Mouse (Mus musculus): ENCODE data around the gene Hscb. TPM values are rescaled to one million over a fixed set of nuclear protein-coding genes. Genes with fewer than 3 reads are reported as not detected.

Gene Hscb
- polyA plus RNA-seq, 1 experiment from 2014 or later: 27.4 TPM

DNA sequence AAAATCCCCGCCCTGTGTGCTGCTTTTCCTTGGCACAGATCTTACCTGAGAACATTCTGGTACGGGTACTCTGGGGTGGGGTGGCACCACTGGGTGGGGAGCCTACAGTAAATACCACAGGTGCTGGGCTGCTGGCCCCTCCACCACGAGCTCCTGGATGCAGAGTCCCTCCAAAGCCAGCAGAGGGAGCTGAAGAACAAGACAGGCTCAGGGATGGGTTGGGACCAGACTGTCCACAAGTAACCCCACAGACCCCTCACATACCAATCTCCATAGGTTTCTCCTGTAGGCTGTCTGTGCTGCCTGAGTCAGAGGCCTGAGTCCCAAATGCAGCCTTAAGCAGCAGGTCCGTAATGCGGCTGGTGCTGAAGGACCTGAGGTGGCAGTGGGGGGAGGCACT lies 50.9 kb downstream of the Hscb start:
- Histone ChIP-seq H3K4me1 (no peaks in the 10 kb centered on the region), H3K36me3 (peaks cover 83% of the 10 kb centered on the region), H3K4me3 (no peak overlapping the region), H3K9me3 (no peaks in the 10 kb centered on the region), H3K27ac (no peak overlapping the region), H3K27me3 (ENCODE audit: insufficient read depth, poor library complexity, severe bottlenecking) (no peaks in the 10 kb centered on the region)
- DNase-seq (ENCODE audit: low spot score): peak; percentile 83
- 64% methylated on average over 5 of the region's 5 CpGs for WGBS

DNA sequence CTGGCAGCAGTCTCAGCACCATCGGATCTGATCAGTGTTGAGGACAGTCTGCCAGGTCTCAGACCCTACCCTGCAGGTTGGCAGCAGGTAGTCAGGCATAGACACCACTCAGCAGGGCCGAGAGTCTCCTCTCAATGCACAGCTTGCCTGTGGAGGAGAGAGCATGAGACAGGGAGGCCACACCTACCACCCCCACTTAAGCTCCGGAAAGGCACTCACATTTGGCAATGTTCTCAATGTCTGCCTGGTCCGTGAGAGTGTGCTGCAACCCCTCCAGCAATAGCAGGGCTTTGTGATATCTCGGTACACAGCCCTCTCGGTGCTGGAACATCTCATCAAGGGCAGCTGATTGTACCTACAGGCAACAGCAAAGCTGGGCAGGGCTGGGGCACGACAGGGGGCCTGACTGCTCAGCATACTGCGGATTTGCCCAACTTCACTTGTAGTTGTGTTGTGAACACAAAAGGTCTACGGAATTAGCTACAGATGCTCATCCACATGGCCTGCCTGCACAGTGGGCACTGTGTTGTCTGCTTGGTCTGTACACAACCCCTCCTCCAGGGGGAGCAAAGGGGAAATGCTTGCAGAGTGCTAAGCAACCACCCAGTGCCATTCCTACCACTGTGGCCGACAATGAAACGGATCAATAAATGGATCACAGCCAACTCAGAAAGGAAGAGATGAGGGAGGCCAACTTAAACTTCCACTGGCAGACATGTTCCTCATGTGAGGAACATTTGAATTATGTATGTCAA lies 53.3 kb downstream of the Hscb start:
- WGBS: 83% methylated on average over 11 of the region's 11 CpGs
- H3K36me3 ChIP-seq: peaks cover 59% of the 10 kb centered on the region

DNA sequence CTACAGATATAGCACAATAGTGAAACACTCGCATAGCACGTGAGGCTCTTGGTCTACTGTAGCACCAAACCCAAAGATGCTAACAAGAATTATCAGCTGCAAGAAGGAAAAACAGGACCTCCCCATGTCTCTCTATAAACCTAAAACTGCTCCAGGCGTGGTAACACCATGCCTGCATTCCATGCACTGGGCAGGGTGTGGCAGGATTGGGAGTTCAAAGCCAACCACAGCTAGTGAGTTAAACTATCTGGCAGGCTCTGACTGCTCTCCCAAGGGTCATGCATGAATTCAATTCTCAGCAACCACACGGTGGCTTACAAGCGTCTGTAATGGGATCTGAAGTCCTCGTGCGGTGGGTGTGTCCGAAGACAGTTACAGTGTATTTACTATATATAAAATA lies 56.4 kb downstream of the Hscb start:
- Histone ChIP-seq H3K4me3 (no peak overlapping the region), H3K36me3 (peaks cover 36% of the 10 kb centered on the region), H3K27me3 (ENCODE audit: insufficient read depth, poor library complexity, severe bottlenecking) (no peaks in the 10 kb centered on the region), H3K27ac (no peak overlapping the region), H3K9me3 (no peaks in the 10 kb centered on the region), H3K4me1 (peaks cover 12% of the 10 kb centered on the region)
- 73% methylated on average over 8 of the region's 8 CpGs for WGBS
- DNase-seq (ENCODE audit: low spot score): no peak

More for the DNA sequence above, 53.3 kb downstream of the Hscb start:
- Histone ChIP-seq H3K9me3 (no peaks in the 10 kb centered on the region), H3K4me3 (no peak overlapping the region), H3K27ac (no peak overlapping the region), H3K27me3 (ENCODE audit: insufficient read depth, poor library complexity, severe bottlenecking) (no peaks in the 10 kb centered on the region), H3K4me1 (no peaks in the 10 kb centered on the region)
- no peak for DNase-seq (ENCODE audit: low spot score)

DNA sequence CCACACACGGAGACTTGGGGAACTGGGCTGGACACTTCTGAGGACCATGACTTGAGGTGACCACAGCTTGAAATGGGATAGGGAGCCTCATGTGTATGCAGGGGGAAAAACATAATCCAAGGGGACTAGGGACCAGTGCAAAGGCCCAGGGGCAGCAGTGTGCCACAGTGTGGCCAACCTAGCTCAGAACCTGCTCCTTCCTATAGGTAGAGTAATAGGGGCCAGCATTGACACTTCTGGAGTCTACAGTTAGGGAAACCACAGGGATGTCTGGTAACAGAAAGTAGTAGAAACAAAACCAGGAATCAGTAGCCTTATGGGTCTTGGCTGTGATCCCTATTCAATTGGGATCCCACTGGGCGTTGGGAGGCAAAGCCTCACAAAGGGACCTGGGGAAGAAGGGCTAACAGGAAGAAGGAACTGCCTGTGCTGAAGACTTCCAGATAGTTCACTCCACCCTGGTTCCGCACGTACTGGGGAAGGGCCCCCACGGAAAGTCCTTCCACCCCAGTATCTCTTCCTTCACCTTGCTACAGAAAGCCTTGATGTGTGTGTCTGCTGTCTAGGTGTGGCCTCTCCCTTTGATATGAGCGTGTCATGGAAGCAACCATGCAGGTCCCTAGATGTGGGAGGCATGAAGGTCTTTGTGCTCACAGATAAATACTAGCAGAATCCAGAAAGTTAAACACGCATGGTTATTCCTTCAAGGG lies 57.9 kb downstream of the Hscb start:
- no peak for DNase-seq (ENCODE audit: low spot score)
- Histone ChIP-seq H3K27ac (peak overlapping the region; percentile 16; the same call in 1 of the 2 replicates), H3K4me1 (peaks cover 12% of the 10 kb centered on the region), H3K27me3 (ENCODE audit: insufficient read depth, poor library complexity, severe bottlenecking) (no peaks in the 10 kb centered on the region), H3K4me3 (no peak overlapping the region), H3K9me3 (no peaks in the 10 kb centered on the region), H3K36me3 (peaks cover 35% of the 10 kb centered on the region)
- whole genome bisulfite sequencing: 79% methylated on average over 7 of the region's 7 CpGs

DNA sequence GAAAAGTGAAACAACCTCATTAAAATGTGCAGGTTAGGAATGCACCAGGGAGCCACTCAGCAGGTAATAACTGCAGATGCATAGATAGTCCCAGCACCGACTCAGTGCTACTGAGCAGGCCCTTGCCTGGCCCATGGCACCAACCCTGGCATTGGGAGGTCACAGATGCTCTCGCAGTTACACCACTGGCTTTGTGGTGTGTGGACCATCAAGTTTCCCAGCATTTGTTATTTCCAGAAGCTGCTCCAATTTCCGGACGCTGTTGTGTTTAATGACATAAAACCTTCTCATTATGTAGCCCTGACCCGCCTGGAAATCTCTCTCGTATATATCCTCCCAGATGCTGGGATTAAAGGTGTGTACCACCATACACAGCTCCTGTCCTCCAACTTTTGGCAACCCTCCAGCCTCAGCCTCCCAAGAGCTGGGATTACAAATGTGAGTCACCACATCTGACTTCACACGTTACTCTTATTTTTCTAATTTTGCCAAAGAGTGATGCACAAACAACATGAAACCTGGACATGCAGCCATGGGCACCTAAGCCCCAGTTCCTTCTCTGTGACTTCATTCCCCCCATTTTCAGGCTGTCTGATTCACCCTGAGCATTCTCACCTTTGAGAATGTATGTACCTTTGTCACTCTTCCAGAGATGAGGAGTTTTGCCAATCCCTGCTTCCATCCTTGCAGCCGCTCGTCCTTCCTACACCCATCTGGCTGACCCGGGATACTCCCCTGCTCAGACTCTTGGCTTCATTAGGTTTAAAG lies 58.6 kb downstream of the Hscb start:
- peak overlapping the region; percentile 90 for H3K27ac ChIP-seq
- no peaks in the 10 kb centered on the region for H3K27me3 ChIP-seq (ENCODE audit: insufficient read depth, poor library complexity, severe bottlenecking)
- peaks cover 35% of the 10 kb centered on the region for H3K36me3 ChIP-seq
- H3K4me1 ChIP-seq: peaks cover 12% of the 10 kb centered on the region
- peak overlapping the region; percentile 95 for H3K4me3 ChIP-seq
- DNase-seq (ENCODE audit: low spot score): no peak
- H3K9me3 ChIP-seq: no peaks in the 10 kb centered on the region
- WGBS: 63% methylated on average over 10 of the region's 10 CpGs

DNA sequence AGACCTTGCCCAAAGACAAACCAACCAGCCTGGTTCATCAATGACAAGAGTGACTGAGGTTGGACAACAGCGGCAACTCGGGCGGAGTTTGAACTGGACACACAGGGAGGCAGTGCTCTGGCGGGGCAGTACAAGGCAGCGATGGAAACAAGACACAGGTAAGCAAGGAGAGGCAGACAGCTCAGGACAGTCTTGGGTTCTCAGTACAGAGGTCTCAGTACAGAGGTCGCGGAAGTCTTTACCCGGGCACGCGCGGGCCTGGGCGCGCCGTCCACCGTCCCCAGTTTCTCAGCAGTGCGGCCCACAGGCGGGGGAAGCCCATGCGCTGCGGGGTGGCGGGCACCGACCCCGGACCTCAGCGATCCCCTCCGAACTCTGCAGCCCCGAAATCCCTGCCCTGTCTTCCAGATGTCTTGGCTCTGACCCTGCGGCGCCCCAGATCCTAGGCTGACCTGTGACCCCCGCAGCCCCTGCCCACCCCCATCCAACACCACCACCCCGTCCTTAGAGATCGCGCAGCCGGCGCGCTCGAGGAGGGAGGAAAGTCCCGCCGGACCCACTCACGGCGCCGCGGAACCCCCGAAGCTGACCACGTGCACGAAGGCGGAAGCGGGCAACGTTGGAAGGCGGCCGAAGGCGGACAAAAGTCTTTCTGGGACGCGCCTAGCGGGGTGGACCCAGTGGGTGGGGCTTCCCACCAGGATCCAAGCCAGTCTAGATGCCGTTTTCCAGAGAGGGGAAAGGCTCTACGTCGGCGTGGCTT lies 59.4 kb downstream of the Hscb start, which contains the start of gene Pus1:
Pus1 (minus strand) TSS at position 662 of the 763 bp plus-strand sequence.
- H3K4me3 ChIP-seq: peak within 1 kb of the TSS; percentile 95
- H3K27ac ChIP-seq: peak within 1 kb of the TSS; percentile 90
- DNase-seq (ENCODE audit: low spot score): peak; percentile 94
- under 1% methylated on average over 55 of the region's 57 CpGs for WGBS
- H3K4me1 ChIP-seq: peaks cover 12% of the 10 kb centered on the region
- no peaks in the 10 kb centered on the region for H3K9me3 ChIP-seq
- H3K27me3 ChIP-seq (ENCODE audit: insufficient read depth, poor library complexity, severe bottlenecking): no peaks in the 10 kb centered on the region
- peaks cover 37% of the 10 kb centered on the region for H3K36me3 ChIP-seq

DNA sequence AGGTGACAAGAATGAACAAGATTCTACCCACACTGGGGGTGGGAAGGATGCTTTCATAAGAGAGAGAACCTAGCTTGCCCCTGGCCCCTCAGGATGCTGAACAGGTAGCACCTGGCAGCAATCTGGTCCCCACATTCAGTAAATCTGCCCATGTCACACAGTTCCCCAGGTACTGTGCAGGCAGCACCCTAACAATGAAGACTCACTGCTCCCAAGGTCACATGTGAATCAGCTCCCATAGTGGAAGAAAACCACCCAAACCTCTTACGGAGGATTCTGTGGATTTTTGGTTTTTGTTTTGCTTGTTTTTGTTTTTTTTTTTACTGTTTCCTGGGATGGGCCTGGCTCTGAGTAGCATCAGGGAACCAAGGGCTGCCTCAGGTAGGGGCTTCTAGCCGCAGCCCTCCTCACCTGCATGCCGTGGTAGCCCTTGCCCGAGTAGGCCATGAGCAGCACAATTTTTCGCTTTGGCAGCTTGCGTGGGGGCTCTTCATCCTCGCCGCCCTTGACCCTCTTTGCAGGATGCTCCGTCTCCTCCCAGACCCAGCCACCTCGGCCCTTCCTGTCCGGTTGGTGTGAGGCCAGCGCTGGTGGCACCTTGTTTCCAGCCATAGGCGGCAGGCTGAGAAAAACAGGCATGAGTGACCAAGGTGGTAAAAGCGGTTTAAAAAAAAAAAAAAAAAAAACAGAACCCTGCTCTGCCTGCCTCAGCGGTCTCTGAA lies 60.1 kb downstream of the Hscb start:
- Histone ChIP-seq H3K9me3 (no peaks in the 10 kb centered on the region), H3K36me3 (peaks cover 44% of the 10 kb centered on the region), H3K4me1 (peaks cover 12% of the 10 kb centered on the region), H3K27me3 (ENCODE audit: insufficient read depth, poor library complexity, severe bottlenecking) (no peaks in the 10 kb centered on the region), H3K27ac (peak overlapping the region; percentile 90; the same call in 1 of the 2 replicates), H3K4me3 (peak overlapping the region; percentile 95)
- no peak for DNase-seq (ENCODE audit: low spot score)
- WGBS: 23% methylated on average over 15 of the region's 15 CpGs

Other genes with a start within 250 kb of the Hscb start
- gene Noc4l, start 186.4 kb downstream of the Hscb start, polyA plus RNA-seq (2016; fragmentation: Nextera tagmentation; extraction: Ambion mirVana): 55.1 and 73.2 TPM in 2 replicates
- gene Ddx51, start 186.3 kb downstream of the Hscb start, polyA plus RNA-seq (2016; fragmentation: Nextera tagmentation; extraction: Ambion mirVana): 21.2 and 33.9 TPM in 2 replicates
- gene Ep400, start 69.1 kb downstream of the Hscb start, polyA plus RNA-seq (2016; fragmentation: Nextera tagmentation; extraction: Ambion mirVana): 41.3 and 46.9 TPM in 2 replicates
- gene Pus1, start 59.1 kb downstream of the Hscb start, polyA plus RNA-seq (2016; fragmentation: Nextera tagmentation; extraction: Ambion mirVana): 46.6 and 49.8 TPM in 2 replicates
- gene Ulk1, start 29.7 kb downstream of the Hscb start, polyA plus RNA-seq (2016; fragmentation: Nextera tagmentation; extraction: Ambion mirVana): 12.8 and 17.0 TPM in 2 replicates
- 28.1 and 28.8 TPM in 2 replicates for gene Chek2, start 202 bp upstream of the Hscb start, polyA plus RNA-seq (2016; fragmentation: Nextera tagmentation; extraction: Ambion mirVana)
- 7.3 and 10.9 TPM in 2 replicates for gene Ttc28, start 40.0 kb upstream of the Hscb start, polyA plus RNA-seq (2016; fragmentation: Nextera tagmentation; extraction: Ambion mirVana)

Data from heart, embryonic 10.5 days (tissue).